Mouse (Mus musculus) liver, embryonic 14.5 days (tissue): Measurements from ENCODE around the gene Pafah1b2. TPM values are rescaled to one million over a fixed set of nuclear protein-coding genes. Genes with fewer than 3 reads are reported as not detected.

ENCODE experiments used
- ATAC-seq: fragments of 200-750 bp; cut with Nextera tagmentation; 2 replicates; pipeline ENCODE4 v1.8.0; 2017; ENCODE audit warnings: moderate number of reproducible peaks, mild to moderate bottlenecking, moderate library complexity; ENCODE audit not compliant: insufficient read depth
- DNase-seq, 3 experiments: peaks; one replicate each; pipeline ENCODE4 v3.0.0-alpha.2; 2012 to 2013; ENCODE audit warnings: low read depth in 3 of 3, low spot score in 3 of 3
- H3K27ac ChIP-seq: fragments of 300-500 bp; sonication (generic); 2 replicates; pipeline ENCODE4 v1.5.1; 2014; ENCODE audit warnings: moderate library complexity, mild to moderate bottlenecking, control low read depth, inconsistent platforms
- H3K27me3 ChIP-seq: fragments of 300-500 bp; sonication (generic); 2 replicates; pipeline ENCODE4 v1.6.1; 2014; ENCODE audit warnings: mild to moderate bottlenecking, low read length, moderate library complexity; ENCODE audit not compliant: control insufficient read depth, insufficient read depth
- H3K36me3 ChIP-seq: fragments of 300-500 bp; sonication (generic); replicated peaks from 2 replicates; pipeline ENCODE4 v1.6.1; 2014; ENCODE audit warnings: low read depth; ENCODE audit not compliant: control insufficient read depth, insufficient read depth
- H3K4me1 ChIP-seq, 2 experiments: fragments of 200-500 bp in 1 of 2; fragments of 300-500 bp in 1 of 2; sonication (generic) in 1 of 2; replicated peaks; 2 replicates each; pipeline ENCODE4 v1.6.1; 2012 to 2014; ENCODE audit warnings: antibody characterized with exemption in 1 of 2, inconsistent platforms in 1 of 2, low read length in 1 of 2; ENCODE audit not compliant: control insufficient read depth in 2 of 2, insufficient read depth in 2 of 2
- H3K4me2 ChIP-seq: fragments of 300-500 bp; sonication (generic); 2 replicates; pipeline ENCODE4 v1.6.1; 2014; ENCODE audit warnings: low read depth, mild to moderate bottlenecking, control low read depth, moderate library complexity
- H3K4me3 ChIP-seq, 2 experiments: fragments of 200-500 bp in 1 of 2; fragments of 300-500 bp in 1 of 2; sonication (generic) in 1 of 2; 2 replicates each; pipeline ENCODE4 v1.5.1; 2012 to 2014; ENCODE audit warnings: low read depth in 2 of 2, low read length in 2 of 2, mild to moderate bottlenecking in 2 of 2, control low read depth in 1 of 2, inconsistent platforms in 1 of 2, moderate library complexity in 1 of 2; ENCODE audit not compliant: insufficient read depth in 1 of 2
- H3K9ac ChIP-seq: fragments of 300-500 bp; sonication (generic); replicated peaks from 2 replicates; pipeline ENCODE4 v1.6.1; 2014; ENCODE audit warnings: mild to moderate bottlenecking, control low read depth, moderate library complexity
- H3K9me3 ChIP-seq: fragments of 300-500 bp; sonication (generic); 2 replicates; pipeline ENCODE4 v1.6.1; 2016; ENCODE audit warnings: low read length, mixed read lengths; ENCODE audit not compliant: control insufficient read depth
- CTCF ChIP-seq: IDR thresholded peaks from 2 replicates; pipeline ENCODE4 v1.5.1; 2016; ENCODE audit warnings: antibody characterized with exemption, low read depth, control low read depth
- EP300 ChIP-seq: IDR thresholded peaks from 2 replicates; pipeline ENCODE4 v1.6.1; 2016; ENCODE audit warnings: antibody characterized with exemption, low read depth
- WGBS: fragments of 180-500 bp; shearing (Covaris S2); extraction: QIAGEN DNeasy Blood & Tissue Kit; methylation state at CpG from one replicate; pipeline ENCODE4 v1.1.7; 2014; ENCODE audit not compliant: insufficient replicate concordance; 5-methylcytosine and 5-hydroxymethylcytosine counted together
- polyA plus RNA-seq, 2 experiments: library from polyadenylated mRNA; depleted of rRNA in 1 of 2; stranded (reverse) in 1 of 2; unstranded in 1 of 2; fragments of >200 nt; fragmentation: Nextera tagmentation in 1 of 2; extraction: Ambion mirVana in 1 of 2; gene quantifications; 2 replicates each; pipeline versions ENCODE4 v1.2.1 to v1.2.3; 2012 to 2014

The Pafah1b2 gene
- polyA plus RNA-seq, 2 experiments: 23.1 to 59.6 TPM

GRCm38 (mm10) chr9:46013616-46014015, 1.1 kb upstream of the Pafah1b2 start:
- H3K4me2 ChIP-seq: peak overlapping the region; percentile 78
- H3K9ac ChIP-seq: peak overlapping the region; percentile 85
- no peak for DNase-seq
- H3K27ac ChIP-seq: peak overlapping the region; percentile 36
- no peaks in the 10 kb centered on the region for H3K9me3 ChIP-seq
- H3K27me3 ChIP-seq: no peaks in the 10 kb centered on the region
- WGBS: under 1% methylated on average over 5 of the region's 5 CpGs
- ATAC-seq: no peak
- peaks cover 16 to 40% of the 10 kb centered on the region in 2 experiments for H3K4me1 ChIP-seq
- H3K36me3 ChIP-seq: no peaks in the 10 kb centered on the region
- H3K4me3 ChIP-seq: peak overlapping the region; percentile 72 to 82
- TF ChIP-seq CTCF (no peak), EP300 (no peak)

- under 1% methylated on average over 46 of the region's 46 CpGs for WGBS
Measured at GRCm38 (mm10) chr9:46013009-46013586, 608 bp upstream of the Pafah1b2 start.

GRCm38 (mm10) chr9:46011094-46011970, 1.2 kb downstream of the Pafah1b2 start:
- no peak for ATAC-seq
- Histone ChIP-seq H3K4me2 (peak overlapping the region; percentile 78), H3K4me1 (peaks cover 16 to 34% of the 10 kb centered on the region in 2 experiments), H3K4me3 (no peak overlapping the region), H3K9me3 (no peaks in the 10 kb centered on the region), H3K27me3 (no peaks in the 10 kb centered on the region), H3K9ac (no peak overlapping the region), H3K27ac (no peak overlapping the region), H3K36me3 (no peaks in the 10 kb centered on the region)
- TF ChIP-seq CTCF (no peak), EP300 (peak; percentile 56; the same call in 1 of the 2 replicates)
- no peak for DNase-seq
- WGBS: 16% methylated on average over 3 of the region's 3 CpGs

More at GRCm38 (mm10) chr9:46013009-46013586, 608 bp upstream of the Pafah1b2 start:
- Histone ChIP-seq H3K4me3 (peak overlapping the region; percentile 72 to 82), H3K36me3 (no peaks in the 10 kb centered on the region), H3K9me3 (no peaks in the 10 kb centered on the region), H3K4me1 (peaks cover 16 to 40% of the 10 kb centered on the region in 2 experiments), H3K4me2 (peak overlapping the region; percentile 78), H3K27ac (peak overlapping the region; percentile 36), H3K9ac (peak overlapping the region; percentile 85), H3K27me3 (no peaks in the 10 kb centered on the region)
- ATAC-seq (peak; percentile 56), DNase-seq (no peak)
- no peak for TF ChIP-seq CTCF
- TF ChIP-seq EP300: no peak

GRCm38 (mm10) chr9:46009669-46009983, 2.9 kb downstream of the Pafah1b2 start:
- no peak for TF ChIP-seq CTCF
- no peak for TF ChIP-seq EP300
- 11% methylated on average over 1 of the region's 1 CpGs for WGBS
- no peak for DNase-seq
- Histone ChIP-seq H3K27ac (no peak overlapping the region), H3K9me3 (no peaks in the 10 kb centered on the region), H3K4me2 (no peak overlapping the region), H3K4me1 (peaks cover 11 to 25% of the 10 kb centered on the region in 2 experiments), H3K27me3 (no peaks in the 10 kb centered on the region), H3K9ac (no peak overlapping the region), H3K36me3 (no peaks in the 10 kb centered on the region), H3K4me3 (no peak overlapping the region)
- ATAC-seq: no peak
